Mouse (Mus musculus): Measurements from ENCODE around the gene Frat1. TPM values are rescaled to one million over a fixed set of nuclear protein-coding genes. Genes with fewer than 3 reads are reported as not detected.
"Not testable (repeated sequence)": the region's sequence is repeated elsewhere in the genome, so short reads cannot be mapped to it uniquely, and the experiment has no call there.

Gene Frat1
- polyA plus RNA-seq, 1 experiment, result 9.3 TPM

DNA sequence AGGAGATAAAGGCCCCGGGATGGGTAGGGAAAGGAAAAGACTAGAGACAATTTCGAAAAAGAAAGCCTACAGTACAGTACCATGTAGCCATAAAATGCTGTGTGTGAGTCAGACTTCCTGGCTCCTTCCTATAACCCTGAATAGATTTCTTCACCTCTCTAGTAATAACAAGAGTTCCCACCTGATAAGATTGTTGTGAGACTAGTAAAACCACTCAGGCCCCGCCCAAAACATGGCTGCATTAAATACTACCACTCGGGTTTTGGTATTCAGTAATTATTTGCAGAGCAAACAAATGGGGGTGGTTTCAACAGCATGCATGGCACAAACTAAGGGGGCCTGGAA is 8.1 kb downstream of the Frat1 start:
- H3K27ac ChIP-seq (ENCODE audit: insufficient read depth, low read length), result no peak overlapping the region
- H3K4me3 ChIP-seq (ENCODE audit: insufficient read depth, low read length), result no peak overlapping the region
- no peak for TF ChIP-seq CTCF (IDR thresholded peaks at IDR 0.05; ENCODE audit: extremely low read depth, insufficient read depth, low read length)
- no peak for TF ChIP-seq POLR2A (IDR thresholded peaks at IDR 0.05; ENCODE audit: extremely low read depth, insufficient read depth, low read length)
- peaks cover under 1% of the 10 kb centered on the region; the same call in 1 of the 2 replicates for H3K4me1 ChIP-seq (ENCODE audit: control insufficient read depth, insufficient read depth, low read length)

DNA sequence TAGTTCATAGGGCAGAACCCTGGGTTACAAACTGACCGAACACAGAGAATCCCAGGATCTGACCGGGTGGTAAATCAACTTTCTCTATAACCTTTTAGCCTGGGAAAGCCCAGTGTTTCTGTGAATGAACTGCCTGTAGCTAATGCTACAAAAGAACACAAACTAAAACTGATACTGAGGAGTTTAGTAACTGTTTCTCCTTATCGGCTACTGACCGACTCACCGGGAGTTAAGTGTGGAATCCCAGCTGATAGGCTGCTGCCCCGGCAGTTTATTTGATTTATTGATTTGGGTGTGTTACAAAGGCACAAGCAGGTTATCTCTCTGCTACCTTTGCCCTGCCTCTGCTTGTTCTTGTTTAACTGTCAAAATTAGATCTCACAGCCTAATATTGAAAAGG is 9.0 kb downstream of the Frat1 start:
- TF ChIP-seq CTCF (IDR thresholded peaks at IDR 0.05; ENCODE audit: extremely low read depth, insufficient read depth, low read length) (no peak), POLR2A (IDR thresholded peaks at IDR 0.05; ENCODE audit: extremely low read depth, insufficient read depth, low read length) (no peak)
- H3K27ac ChIP-seq (ENCODE audit: insufficient read depth, low read length), result no peak overlapping the region

DNA sequence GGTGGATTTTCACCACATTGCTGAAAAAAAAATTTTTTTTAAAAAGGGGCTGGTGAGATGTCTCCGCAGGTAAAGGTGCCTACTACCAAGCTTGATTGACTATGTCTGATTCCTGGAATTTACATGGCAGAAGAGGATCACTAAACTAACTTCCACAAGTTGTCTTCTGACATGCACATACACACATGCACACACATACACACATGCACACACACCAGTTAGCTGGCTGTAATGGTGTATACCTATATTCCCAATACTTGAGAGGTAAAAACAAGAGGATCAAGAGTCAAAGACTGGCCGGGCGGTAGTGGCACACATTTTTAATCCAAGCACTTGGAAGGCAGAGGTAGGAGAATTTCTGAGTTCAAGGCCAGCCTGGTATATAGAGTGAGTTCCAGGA is 9.9 kb downstream of the Frat1 start:
- Histone ChIP-seq H3K27ac (ENCODE audit: insufficient read depth, low read length) (no peak overlapping the region), H3K4me1 (ENCODE audit: control insufficient read depth, insufficient read depth, low read length) (no peaks in the 10 kb centered on the region; the same call in 1 of the 2 replicates), H3K4me3 (ENCODE audit: insufficient read depth, low read length) (no peak overlapping the region)
- no peak for TF ChIP-seq POLR2A (IDR thresholded peaks at IDR 0.05; ENCODE audit: extremely low read depth, insufficient read depth, low read length)
- TF ChIP-seq CTCF (IDR thresholded peaks at IDR 0.05; ENCODE audit: extremely low read depth, insufficient read depth, low read length), result no peak

More for the DNA sequence above, 9.0 kb downstream of the Frat1 start:
- H3K4me1 ChIP-seq (ENCODE audit: control insufficient read depth, insufficient read depth, low read length), result no peaks in the 10 kb centered on the region; the same call in 1 of the 2 replicates
- no peak overlapping the region for H3K4me3 ChIP-seq (ENCODE audit: insufficient read depth, low read length)

DNA sequence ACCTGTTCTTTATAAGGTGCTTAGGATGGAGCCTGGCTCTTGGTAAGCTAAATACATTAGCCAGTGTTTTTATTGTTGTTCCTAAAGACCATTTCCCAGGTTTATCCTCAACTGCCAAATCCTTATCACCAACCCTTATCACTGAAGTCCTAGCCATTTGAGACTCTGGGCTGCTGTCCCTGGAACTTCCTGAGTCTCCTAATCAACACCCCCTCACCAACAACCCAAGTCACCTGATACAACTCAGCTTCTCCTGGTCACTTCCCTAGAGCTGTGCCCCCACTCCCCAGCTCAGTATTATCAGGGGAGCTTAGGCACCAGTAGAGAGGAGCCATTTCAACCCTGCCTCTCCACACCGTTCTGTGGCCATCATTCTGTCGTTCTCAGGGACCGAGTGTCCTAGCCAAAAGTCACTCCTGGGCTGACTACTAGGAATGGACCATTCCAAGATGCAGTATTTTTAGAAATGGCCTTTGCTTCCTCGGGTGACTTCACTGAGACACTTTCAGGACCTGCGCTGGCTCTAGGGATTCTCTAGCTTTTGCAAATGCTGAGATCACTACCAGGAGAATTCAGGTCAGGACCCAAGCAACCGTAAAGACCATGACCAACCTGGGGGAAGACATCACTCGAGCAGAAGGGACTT is 11.5 kb downstream of the Frat1 start:
- Histone ChIP-seq H3K4me1 (ENCODE audit: control insufficient read depth, insufficient read depth, low read length) (no peaks in the 10 kb centered on the region), H3K4me3 (ENCODE audit: insufficient read depth, low read length) (no peak overlapping the region), H3K27ac (ENCODE audit: insufficient read depth, low read length) (no peak overlapping the region)
- TF ChIP-seq POLR2A (IDR thresholded peaks at IDR 0.05; ENCODE audit: extremely low read depth, insufficient read depth, low read length) (no peak), CTCF (IDR thresholded peaks at IDR 0.05; ENCODE audit: extremely low read depth, insufficient read depth, low read length) (no peak)

DNA sequence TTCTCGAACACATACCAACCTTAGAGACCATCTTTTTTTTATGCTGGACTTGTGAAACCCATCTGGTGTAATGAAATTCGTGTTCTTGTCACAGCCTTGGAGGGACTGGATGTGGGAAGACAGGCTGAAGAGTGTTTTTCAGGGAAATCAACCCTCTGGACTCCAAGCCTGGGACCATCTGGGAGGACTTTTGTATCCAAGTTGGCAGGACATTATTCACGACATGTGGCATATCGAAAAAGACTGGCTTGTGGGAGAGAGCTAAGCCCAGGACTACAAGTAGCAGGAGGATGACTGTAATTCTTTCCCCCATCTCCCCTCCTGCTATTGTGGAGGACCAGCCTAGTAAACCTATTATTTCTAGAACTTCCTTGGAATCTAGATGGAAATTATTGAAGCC is 12.4 kb downstream of the Frat1 start:
- H3K4me3 ChIP-seq (ENCODE audit: insufficient read depth, low read length), result no peak overlapping the region
- no peaks in the 10 kb centered on the region for H3K4me1 ChIP-seq (ENCODE audit: control insufficient read depth, insufficient read depth, low read length)
- TF ChIP-seq CTCF (IDR thresholded peaks at IDR 0.05; ENCODE audit: extremely low read depth, insufficient read depth, low read length), result no peak
- no peak for TF ChIP-seq POLR2A (IDR thresholded peaks at IDR 0.05; ENCODE audit: extremely low read depth, insufficient read depth, low read length)
- no peak overlapping the region for H3K27ac ChIP-seq (ENCODE audit: insufficient read depth, low read length)

DNA sequence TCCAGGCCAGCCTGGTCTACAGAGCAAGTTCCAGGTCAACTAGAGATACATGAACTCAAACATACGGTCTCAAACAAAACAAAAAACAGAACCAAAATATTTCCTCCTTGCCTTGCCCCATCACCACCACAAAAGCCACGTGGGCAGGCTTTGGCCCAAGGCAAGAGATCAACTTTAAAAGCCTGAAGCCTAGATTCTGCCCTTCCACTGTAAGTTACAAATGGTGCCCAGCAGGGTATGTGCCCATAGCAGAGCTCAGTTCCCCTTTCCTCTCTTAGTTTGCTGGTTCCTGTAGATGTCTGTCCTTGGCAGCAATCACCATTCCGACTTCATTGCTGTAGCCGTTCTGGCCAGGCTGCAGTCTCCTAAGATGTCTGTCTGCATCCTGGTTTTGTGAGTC is 12.9 kb downstream of the Frat1 start:
- Histone ChIP-seq H3K4me3 (ENCODE audit: insufficient read depth, low read length) (no peak overlapping the region), H3K27ac (ENCODE audit: insufficient read depth, low read length) (no peak overlapping the region), H3K4me1 (ENCODE audit: control insufficient read depth, insufficient read depth, low read length) (no peaks in the 10 kb centered on the region)
- no peak for TF ChIP-seq POLR2A (IDR thresholded peaks at IDR 0.05; ENCODE audit: extremely low read depth, insufficient read depth, low read length)
- TF ChIP-seq CTCF (IDR thresholded peaks at IDR 0.05; ENCODE audit: extremely low read depth, insufficient read depth, low read length), result no peak

DNA sequence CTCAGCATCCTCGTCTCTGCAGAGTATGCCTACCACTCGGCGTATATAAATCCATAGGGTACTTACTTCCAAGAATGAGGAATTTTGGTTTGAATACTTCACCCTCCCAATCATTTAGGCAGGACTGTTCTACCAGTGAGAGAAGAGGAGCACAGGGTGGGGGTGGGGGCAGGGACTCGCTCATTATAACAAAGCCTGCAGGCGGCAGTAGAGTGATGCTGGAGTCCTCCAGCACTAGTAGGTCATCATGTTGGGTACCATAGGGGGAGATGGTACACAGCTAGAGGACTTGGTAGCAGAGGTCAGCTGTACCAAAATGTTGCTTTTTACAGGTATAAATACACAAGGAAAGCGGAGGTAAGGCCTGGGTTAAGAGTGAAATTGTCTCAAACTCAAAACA is 14.6 kb downstream of the Frat1 start:
- Histone ChIP-seq H3K4me1 (ENCODE audit: control insufficient read depth, insufficient read depth, low read length) (no peaks in the 10 kb centered on the region), H3K27ac (ENCODE audit: insufficient read depth, low read length) (no peak overlapping the region), H3K4me3 (ENCODE audit: insufficient read depth, low read length) (no peak overlapping the region)
- TF ChIP-seq POLR2A (IDR thresholded peaks at IDR 0.05; ENCODE audit: extremely low read depth, insufficient read depth, low read length) (no peak), CTCF (IDR thresholded peaks at IDR 0.05; ENCODE audit: extremely low read depth, insufficient read depth, low read length) (0 out of 2 replicates have a peak, but pooled peaks have one; percentile 11)

DNA sequence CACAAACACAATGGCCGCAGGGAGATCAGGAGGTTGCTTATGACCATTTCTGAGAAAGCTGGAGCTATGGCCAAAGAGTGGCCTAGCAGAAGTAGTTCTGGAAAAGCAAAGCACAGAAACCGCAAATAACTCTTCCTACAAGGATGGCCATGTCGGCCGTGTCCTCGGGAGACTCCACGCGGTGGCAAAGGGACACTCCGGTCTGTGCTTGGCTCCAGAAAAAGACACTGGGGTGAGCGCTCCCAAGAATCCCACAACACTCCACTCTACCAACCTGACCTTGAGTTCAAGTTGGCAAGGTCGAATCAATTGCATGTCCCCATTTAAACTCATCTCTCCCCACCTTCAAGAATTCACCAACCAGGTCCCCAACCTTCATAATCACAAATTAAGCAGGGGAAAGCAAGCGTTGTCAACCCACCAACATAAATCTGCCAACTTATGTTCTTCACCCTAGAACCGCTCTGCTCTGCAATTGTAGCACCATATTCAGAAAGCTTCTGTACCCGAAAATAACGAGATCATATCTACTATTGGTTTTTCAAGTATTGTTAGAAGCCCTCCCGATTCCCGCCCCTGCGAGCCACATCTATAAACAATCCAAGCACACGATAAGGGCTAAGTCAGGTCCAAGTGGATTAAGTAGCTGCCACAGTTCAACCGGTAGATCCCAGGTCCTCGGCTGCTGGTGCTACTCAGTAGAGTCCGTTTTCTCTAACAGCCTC is 16.8 kb downstream of the Frat1 start:
- no peak overlapping the region for H3K27ac ChIP-seq (ENCODE audit: insufficient read depth, low read length)
- peak overlapping the region; percentile 91 for H3K4me3 ChIP-seq (ENCODE audit: insufficient read depth, low read length)
- H3K4me1 ChIP-seq (ENCODE audit: control insufficient read depth, insufficient read depth, low read length), result no peaks in the 10 kb centered on the region
- TF ChIP-seq POLR2A (IDR thresholded peaks at IDR 0.05; ENCODE audit: extremely low read depth, insufficient read depth, low read length) (no peak), CTCF (IDR thresholded peaks at IDR 0.05; ENCODE audit: extremely low read depth, insufficient read depth, low read length) (no peak)

DNA sequence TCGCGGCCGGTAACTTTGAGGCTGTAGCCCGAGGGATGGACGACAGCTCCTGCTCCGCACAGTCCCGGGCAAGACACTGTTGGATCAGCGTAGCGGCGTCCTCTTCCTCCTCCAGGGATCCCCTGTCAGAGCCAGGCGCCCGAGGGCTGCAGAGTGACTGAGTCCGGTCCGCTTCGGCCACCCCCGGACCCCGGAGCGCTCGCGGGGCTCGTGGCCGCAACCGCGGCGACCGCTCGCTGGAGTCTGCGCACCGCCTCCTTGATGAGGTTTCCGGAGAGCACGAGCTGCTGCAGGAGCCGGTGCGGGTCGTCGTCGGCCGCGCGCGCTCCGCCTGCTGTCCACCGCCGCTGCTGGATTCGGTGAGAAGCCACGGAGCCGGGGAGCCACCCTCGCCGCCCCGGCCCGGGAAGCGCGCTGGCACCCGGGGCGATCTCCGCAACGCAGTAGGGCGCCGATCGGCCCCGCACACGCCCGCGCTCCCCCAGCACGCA is 17.4 kb downstream of the Frat1 start:
- H3K27ac ChIP-seq (ENCODE audit: insufficient read depth, low read length), result peak overlapping the region; percentile 99; the same call in 1 of the 2 replicates
- H3K4me1 ChIP-seq (ENCODE audit: control insufficient read depth, insufficient read depth, low read length), result no peaks in the 10 kb centered on the region
- no peak for TF ChIP-seq CTCF (IDR thresholded peaks at IDR 0.05; ENCODE audit: extremely low read depth, insufficient read depth, low read length)
- TF ChIP-seq POLR2A (IDR thresholded peaks at IDR 0.05; ENCODE audit: extremely low read depth, insufficient read depth, low read length), result no peak
- H3K4me3 ChIP-seq (ENCODE audit: insufficient read depth, low read length), result peak overlapping the region; percentile 91

DNA sequence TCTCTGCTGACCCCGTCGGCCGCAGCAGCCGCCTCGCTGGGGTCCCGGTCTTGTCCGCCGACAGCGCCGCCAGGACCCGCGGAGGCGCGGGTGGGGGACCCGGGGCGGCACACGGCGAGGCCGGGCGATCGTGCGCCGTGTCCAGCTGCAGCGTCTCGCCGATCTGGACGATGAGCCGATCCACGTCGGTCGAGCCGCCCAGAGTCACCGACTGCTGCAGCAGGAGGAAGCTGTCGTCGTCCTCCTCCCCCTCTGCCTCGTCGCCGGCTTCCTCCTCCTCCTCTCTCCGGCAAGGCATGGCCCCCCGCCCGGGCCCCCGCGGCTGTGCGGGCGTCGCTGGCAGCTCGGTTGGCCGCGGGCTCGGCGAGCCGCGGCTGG is 17.8 kb downstream of the Frat1 start:
- peak overlapping the region; percentile 91 for H3K4me3 ChIP-seq (ENCODE audit: insufficient read depth, low read length)
- not testable (repeated sequence) for H3K4me1 ChIP-seq (ENCODE audit: control insufficient read depth, insufficient read depth, low read length)
- H3K27ac ChIP-seq (ENCODE audit: insufficient read depth, low read length), result peak overlapping the region; percentile 99; the same call in 1 of the 2 replicates

Data from cortical plate, adult 2 months (tissue).